Mouse (Mus musculus): Measurements from ENCODE around the gene 5830473C10Rik. TPM values are rescaled to one million over a fixed set of nuclear protein-coding genes. Genes with fewer than 3 reads are reported as not detected.
A peak's percentile ranks its signal among the peaks of the same experiment; 100 is the strongest.
"Not testable (repeated sequence)": the region's sequence is repeated elsewhere in the genome, so short reads cannot be mapped to it uniquely, and the experiment has no call there.

The 5830473C10Rik gene
- total RNA-seq, 2 experiments from 2014 or later = not detected

GRCm38 (mm10) chr5:90591936-90592335, 31.0 kb downstream of the 5830473C10Rik start:
- no peak for ATAC-seq (replicated peaks; ENCODE audit: poor library complexity)

- ATAC-seq (replicated peaks; ENCODE audit: poor library complexity) = peak; percentile 91
Observed at GRCm38 (mm10) chr5:90594945-90595344, 34.0 kb downstream of the 5830473C10Rik start.

- ATAC-seq (replicated peaks; ENCODE audit: poor library complexity) = no peak
Observed at GRCm38 (mm10) chr5:90596155-90596554, 35.2 kb downstream of the 5830473C10Rik start.

GRCm38 (mm10) chr5:90601469-90601868, 40.6 kb downstream of the 5830473C10Rik start:
- ATAC-seq (replicated peaks; ENCODE audit: poor library complexity) = peak; percentile 88

GRCm38 (mm10) chr5:90603407-90603923, 42.6 kb downstream of the 5830473C10Rik start:
- peak; percentile 42 for ATAC-seq (replicated peaks; ENCODE audit: poor library complexity)

- peak; percentile 57 for ATAC-seq (replicated peaks; ENCODE audit: poor library complexity)
Observed at GRCm38 (mm10) chr5:90608906-90609305, 48.0 kb downstream of the 5830473C10Rik start.

GRCm38 (mm10) chr5:90611388-90611787, 50.5 kb downstream of the 5830473C10Rik start:
- ATAC-seq (replicated peaks; ENCODE audit: poor library complexity) = peak; percentile 53

- peak; percentile 82 for ATAC-seq (replicated peaks; ENCODE audit: poor library complexity)
Observed at GRCm38 (mm10) chr5:90611996-90612611, 51.2 kb downstream of the 5830473C10Rik start.

- not testable (repeated sequence) for ATAC-seq (replicated peaks; ENCODE audit: poor library complexity)
Observed at GRCm38 (mm10) chr5:90612751-90613150, 51.8 kb downstream of the 5830473C10Rik start.

- peak; percentile 91 for ATAC-seq (replicated peaks; ENCODE audit: poor library complexity)
Observed at GRCm38 (mm10) chr5:90617859-90618258, 57.0 kb downstream of the 5830473C10Rik start.

GRCm38 (mm10) chr5:90621316-90621715, 60.4 kb downstream of the 5830473C10Rik start:
- no peak for ATAC-seq (replicated peaks; ENCODE audit: poor library complexity)

- no peak for ATAC-seq (replicated peaks; ENCODE audit: poor library complexity)
Observed at GRCm38 (mm10) chr5:90621726-90622125, 60.8 kb downstream of the 5830473C10Rik start.

- no peak for ATAC-seq (replicated peaks; ENCODE audit: poor library complexity)
Observed at GRCm38 (mm10) chr5:90623209-90623608, 62.3 kb downstream of the 5830473C10Rik start.

- ATAC-seq (replicated peaks; ENCODE audit: poor library complexity) = no peak
Observed at GRCm38 (mm10) chr5:90624708-90625425, 64.0 kb downstream of the 5830473C10Rik start.

GRCm38 (mm10) chr5:90627423-90627822, 66.5 kb downstream of the 5830473C10Rik start:
- no peak for ATAC-seq (replicated peaks; ENCODE audit: poor library complexity)

GRCm38 (mm10) chr5:90628011-90628410, 67.1 kb downstream of the 5830473C10Rik start:
- no peak for ATAC-seq (replicated peaks; ENCODE audit: poor library complexity)

- ATAC-seq (replicated peaks; ENCODE audit: poor library complexity) = no peak
Observed at GRCm38 (mm10) chr5:90628530-90628929, 67.6 kb downstream of the 5830473C10Rik start.

- no peak for ATAC-seq (replicated peaks; ENCODE audit: poor library complexity)
Observed at GRCm38 (mm10) chr5:90634885-90635284, 74.0 kb downstream of the 5830473C10Rik start.

GRCm38 (mm10) chr5:90640286-90641217, 79.6 kb downstream of the 5830473C10Rik start, which contains the start of gene Rassf6:
Gene Rassf6, minus strand, starts transcription at chr5:90640657.
- peak; percentile 92 for ATAC-seq (replicated peaks; ENCODE audit: poor library complexity)

- no peak for ATAC-seq (replicated peaks; ENCODE audit: poor library complexity)
Observed at GRCm38 (mm10) chr5:90641218-90641610, 80.3 kb downstream of the 5830473C10Rik start.

- ATAC-seq (replicated peaks; ENCODE audit: poor library complexity) = no peak
Observed at GRCm38 (mm10) chr5:90645579-90645978, 84.7 kb downstream of the 5830473C10Rik start.
